Mouse (Mus musculus): ENCODE measurements around the gene Tmtc2. TPM values are rescaled to one million over a fixed set of nuclear protein-coding genes. Genes with fewer than 3 reads are reported as not detected.
A peak's percentile ranks its signal among the peaks of the same experiment; 100 is the strongest.

Gene Tmtc2
- polyA plus RNA-seq, 1 experiment from 2014 or later: 1.3 TPM

- WGBS (ENCODE audit: insufficient replicate concordance): 74% methylated on average over 7 of the region's 7 CpGs
Measured at GRCm38 (mm10) chr10:105572301-105572700, 1.9 kb downstream of the Tmtc2 start.

DNA sequence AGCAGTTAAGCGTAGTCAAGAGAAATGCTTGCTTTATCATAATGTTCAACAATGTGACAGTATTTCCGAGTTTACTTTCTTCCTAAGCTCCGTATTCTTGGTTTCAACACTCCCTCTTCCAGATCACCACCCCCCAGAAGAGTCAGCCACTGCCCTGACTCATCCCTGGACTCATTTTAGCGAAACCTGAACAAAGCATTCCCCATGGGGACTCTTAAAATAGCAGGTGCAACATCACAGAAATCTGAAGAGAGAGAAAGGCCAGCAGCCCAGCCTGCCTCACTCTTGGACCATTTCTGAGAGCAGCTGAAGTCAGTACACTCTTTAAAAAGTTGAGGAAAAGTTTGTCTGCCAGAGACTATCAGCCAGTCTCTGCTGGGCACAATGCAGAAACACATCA, 2.4 kb downstream of the Tmtc2 start:
- Histone ChIP-seq H3K27me3 (ENCODE audit: insufficient read depth, low read length) (peaks cover 3% of the 10 kb centered on the region; the same call in 1 of the 2 replicates), H3K4me2 (ENCODE audit: low read depth, low read length) (peak overlapping the region; percentile 96; the same call in 1 of the 2 replicates), H3K36me3 (replicated peaks; ENCODE audit: insufficient read depth, low read length) (no peaks in the 10 kb centered on the region), H3K4me1 (ENCODE audit: insufficient read depth) (peaks cover 7% of the 10 kb centered on the region; the same call in 1 of the 2 replicates), H3K9ac (replicated peaks) (no peak overlapping the region), H3K4me3 (ENCODE audit: low read depth, low read length) (no peak overlapping the region), H3K9me3 (ENCODE audit: low read length) (no peaks in the 10 kb centered on the region), H3K27ac (ENCODE audit: low read depth) (no peak overlapping the region)
- DNase-seq (no peak), ATAC-seq (no peak)
- TF ChIP-seq CTCF (IDR thresholded peaks at IDR 0.05; ENCODE audit: low read depth) (no peak), EP300 (IDR thresholded peaks at IDR 0.05; ENCODE audit: low read depth) (no peak)
- WGBS (ENCODE audit: insufficient replicate concordance): 65% methylated on average over 4 of the region's 4 CpGs

More at GRCm38 (mm10) chr10:105572301-105572700, 1.9 kb downstream of the Tmtc2 start:
- H3K36me3 ChIP-seq (replicated peaks; ENCODE audit: insufficient read depth, low read length): no peaks in the 10 kb centered on the region
- no peak for ATAC-seq
- H3K4me1 ChIP-seq (ENCODE audit: insufficient read depth): peaks cover 7% of the 10 kb centered on the region; the same call in 1 of the 2 replicates
- H3K4me2 ChIP-seq (ENCODE audit: low read depth, low read length): peak overlapping the region; percentile 96
- H3K4me3 ChIP-seq (ENCODE audit: low read depth, low read length): no peak overlapping the region; the same call in 1 of the 2 replicates
- no peaks in the 10 kb centered on the region for H3K9me3 ChIP-seq (ENCODE audit: low read length)
- H3K27ac ChIP-seq (ENCODE audit: low read depth): no peak overlapping the region
- no peak for DNase-seq
- H3K27me3 ChIP-seq (ENCODE audit: insufficient read depth, low read length): peaks cover 3% of the 10 kb centered on the region; the same call in 1 of the 2 replicates
- TF ChIP-seq EP300 (IDR thresholded peaks at IDR 0.05; ENCODE audit: low read depth): no peak
- TF ChIP-seq CTCF (IDR thresholded peaks at IDR 0.05; ENCODE audit: low read depth): no peak
- H3K9ac ChIP-seq (replicated peaks): no peak overlapping the region

GRCm38 (mm10) chr10:105571019-105571418, 3.2 kb downstream of the Tmtc2 start:
- H3K36me3 ChIP-seq (replicated peaks; ENCODE audit: insufficient read depth, low read length): no peaks in the 10 kb centered on the region

DNA sequence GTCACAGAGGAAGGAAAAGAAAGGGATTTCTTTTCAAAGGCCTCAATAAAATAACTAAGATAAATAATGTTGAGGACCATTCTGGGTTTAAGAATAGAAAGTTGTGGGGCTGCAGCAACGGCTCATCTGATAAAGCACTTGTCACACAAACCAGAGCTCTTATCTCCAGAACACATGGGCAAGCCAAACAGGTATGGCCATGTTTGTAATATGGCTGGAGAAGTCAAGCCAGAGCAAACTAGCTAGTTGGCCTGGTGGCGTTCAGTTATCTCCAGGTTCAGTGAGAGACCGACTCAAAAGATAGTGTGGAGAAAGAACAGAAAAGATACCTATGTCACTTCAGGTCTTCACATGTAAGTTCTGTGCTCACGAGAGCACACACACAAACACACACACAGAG, 4.7 kb downstream of the Tmtc2 start:
- TF ChIP-seq CTCF (IDR thresholded peaks at IDR 0.05; ENCODE audit: low read depth) (no peak), EP300 (IDR thresholded peaks at IDR 0.05; ENCODE audit: low read depth) (no peak)
- peaks cover 3% of the 10 kb centered on the region; the same call in 1 of the 2 replicates for H3K27me3 ChIP-seq (ENCODE audit: insufficient read depth, low read length)
- ATAC-seq (no peak), DNase-seq (no peak)
- no peak overlapping the region for H3K4me3 ChIP-seq (ENCODE audit: low read depth, low read length)
- H3K9ac ChIP-seq (replicated peaks): no peak overlapping the region
- peaks cover under 1% of the 10 kb centered on the region; the same call in 1 of the 2 replicates for H3K4me1 ChIP-seq (ENCODE audit: insufficient read depth)
- H3K27ac ChIP-seq (ENCODE audit: low read depth): no peak overlapping the region
- H3K4me2 ChIP-seq (ENCODE audit: low read depth, low read length): no peak overlapping the region
- no peaks in the 10 kb centered on the region for H3K36me3 ChIP-seq (replicated peaks; ENCODE audit: insufficient read depth, low read length)
- H3K9me3 ChIP-seq (ENCODE audit: low read length): no peaks in the 10 kb centered on the region
- 46% methylated on average over 4 of the region's 4 CpGs for WGBS (ENCODE audit: insufficient replicate concordance)

More at GRCm38 (mm10) chr10:105571019-105571418, 3.2 kb downstream of the Tmtc2 start:
- H3K4me3 ChIP-seq (ENCODE audit: low read depth, low read length): no peak overlapping the region
- 81% methylated on average over 8 of the region's 8 CpGs for WGBS (ENCODE audit: insufficient replicate concordance)
- no peak for DNase-seq
- peaks cover 3% of the 10 kb centered on the region; the same call in 1 of the 2 replicates for H3K27me3 ChIP-seq (ENCODE audit: insufficient read depth, low read length)
- H3K4me1 ChIP-seq (ENCODE audit: insufficient read depth): peaks cover 7% of the 10 kb centered on the region; the same call in 1 of the 2 replicates
- no peak overlapping the region for H3K4me2 ChIP-seq (ENCODE audit: low read depth, low read length)
- no peak overlapping the region for H3K9ac ChIP-seq (replicated peaks)
- no peak overlapping the region for H3K27ac ChIP-seq (ENCODE audit: low read depth)
- ATAC-seq: no peak
- TF ChIP-seq CTCF (IDR thresholded peaks at IDR 0.05; ENCODE audit: low read depth) (no peak), EP300 (IDR thresholded peaks at IDR 0.05; ENCODE audit: low read depth) (no peak)
- no peaks in the 10 kb centered on the region for H3K9me3 ChIP-seq (ENCODE audit: low read length)

DNA sequence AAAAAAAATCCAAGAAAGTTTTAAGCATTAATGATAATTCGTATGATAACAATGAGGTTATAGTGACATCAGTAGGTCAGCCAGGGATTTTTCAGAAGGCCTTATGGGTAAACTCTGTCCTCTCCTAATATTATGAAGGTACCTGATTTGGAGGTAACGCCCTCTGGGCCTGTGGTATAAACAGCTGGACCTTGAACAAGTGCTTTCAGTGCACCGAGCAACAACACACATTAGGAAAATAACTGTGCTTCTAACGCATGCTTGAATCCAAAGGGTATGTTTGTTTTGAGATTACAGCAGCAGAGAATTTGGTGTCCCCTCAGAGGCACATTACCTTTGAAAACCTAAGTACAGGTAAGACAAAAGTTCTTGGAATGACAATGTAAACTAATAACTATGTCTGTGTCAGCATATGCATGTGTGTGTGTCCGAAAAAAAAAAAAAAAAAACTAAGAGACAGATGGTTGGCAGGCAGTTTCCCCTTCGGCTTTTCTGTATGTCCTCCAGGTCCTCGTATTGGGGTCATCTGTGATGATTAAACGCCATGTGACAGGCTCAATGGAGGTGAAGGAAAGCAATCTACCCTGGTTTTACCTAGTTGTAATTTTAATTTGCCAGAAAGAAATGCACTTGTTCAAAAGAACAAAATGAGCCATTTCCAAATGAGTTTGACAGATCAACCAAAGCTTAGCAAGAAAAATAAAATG, 6.3 kb downstream of the Tmtc2 start:
- 65% methylated on average over 8 of the region's 8 CpGs for WGBS (ENCODE audit: insufficient replicate concordance)
- DNase-seq: no peak
- peak; percentile 96 for ATAC-seq

GRCm38 (mm10) chr10:105561548-105561947, 12.7 kb downstream of the Tmtc2 start:
- Histone ChIP-seq H3K9ac (replicated peaks) (no peak overlapping the region), H3K4me2 (ENCODE audit: low read depth, low read length) (no peak overlapping the region), H3K27me3 (ENCODE audit: insufficient read depth, low read length) (no peaks in the 10 kb centered on the region), H3K9me3 (ENCODE audit: low read length) (no peaks in the 10 kb centered on the region), H3K4me1 (ENCODE audit: insufficient read depth) (0 out of 2 replicates have a peak, but pooled peaks cover 2% of the 10 kb centered on the region), H3K4me3 (ENCODE audit: low read depth, low read length) (no peak overlapping the region), H3K27ac (ENCODE audit: low read depth) (no peak overlapping the region), H3K36me3 (replicated peaks; ENCODE audit: insufficient read depth, low read length) (no peaks in the 10 kb centered on the region)
- 85% methylated on average over 4 of the region's 4 CpGs for WGBS (ENCODE audit: insufficient replicate concordance)
- DNase-seq (no peak), ATAC-seq (no peak)
- TF ChIP-seq EP300 (IDR thresholded peaks at IDR 0.05; ENCODE audit: low read depth) (no peak), CTCF (IDR thresholded peaks at IDR 0.05; ENCODE audit: low read depth) (no peak)

More for the DNA sequence above, 6.3 kb downstream of the Tmtc2 start:
- no peak overlapping the region for H3K9ac ChIP-seq (replicated peaks)
- no peaks in the 10 kb centered on the region for H3K9me3 ChIP-seq (ENCODE audit: low read length)
- H3K4me2 ChIP-seq (ENCODE audit: low read depth, low read length): no peak overlapping the region
- peak overlapping the region; percentile 11; the same call in 1 of the 2 replicates for H3K27ac ChIP-seq (ENCODE audit: low read depth)
- H3K36me3 ChIP-seq (replicated peaks; ENCODE audit: insufficient read depth, low read length): no peaks in the 10 kb centered on the region
- peaks cover 3% of the 10 kb centered on the region; the same call in 1 of the 2 replicates for H3K27me3 ChIP-seq (ENCODE audit: insufficient read depth, low read length)
- no peak overlapping the region for H3K4me3 ChIP-seq (ENCODE audit: low read depth, low read length)
- peak; percentile 25; the same call in 1 of the 2 replicates for TF ChIP-seq EP300 (IDR thresholded peaks at IDR 0.05; ENCODE audit: low read depth)
- TF ChIP-seq CTCF (IDR thresholded peaks at IDR 0.05; ENCODE audit: low read depth): no peak
- no peaks in the 10 kb centered on the region for H3K4me1 ChIP-seq (ENCODE audit: insufficient read depth)
